In genomic region chr14:54870861-54871260, GRCm38 (mm10) we compare ENCODE assay signal across 10 mouse cellular contexts. TPM values are rescaled to one million over a fixed set of nuclear protein-coding genes. Genes with fewer than 3 reads are reported as not detected.
DNase-seq lines count a peak whose midpoint lies in the region; ATAC-seq and TF ChIP-seq lines count a peak whose summit lies in the region.
"Had no signal": no experiment of that assay in that cellular context is flagged by ENCODE, and none has a peak within 500 bp of the region (broad histone marks: within the 10 kb centered on the region; RNA-seq: fewer than 3 reads in every experiment).

Homez (minus strand) TSS chr14:54870961.

- H3K4me3 ChIP-seq in intestine, embryonic 16.5 days (ENCODE audit: low read length), result no peak within 1 kb of the TSS
- no peak within 1 kb of the TSS for H3K4me3 ChIP-seq in intestine, embryonic 15.5 days (replicated peaks)
- no peak within 1 kb of the TSS for H3K4me3 ChIP-seq in embryonic facial prominence, embryonic 15.5 days (replicated peaks)
- H3K4me3 ChIP-seq: heart, adult 2 months had no signal

- H3K4me2 ChIP-seq in intestine, embryonic 16.5 days (ENCODE audit: low read depth, low read length), result no peak within 1 kb of the TSS
- H3K4me2 ChIP-seq in intestine, embryonic 15.5 days (replicated peaks), result no peak within 1 kb of the TSS
- H3K4me2 ChIP-seq in embryonic facial prominence, embryonic 15.5 days (replicated peaks), result no peak within 1 kb of the TSS

- H3K9ac ChIP-seq in intestine, embryonic 16.5 days (ENCODE audit: low read depth, low read length), result no peak within 1 kb of the TSS
- H3K9ac ChIP-seq in intestine, embryonic 15.5 days, result no peak within 1 kb of the TSS
- H3K9ac ChIP-seq in embryonic facial prominence, embryonic 15.5 days, result no peak within 1 kb of the TSS

- no peak for TF ChIP-seq CTCF in Patski (IDR thresholded peaks at IDR 0.05)

- DNase-seq in Patski (ENCODE audit: low read depth, low spot score), result no peak
- no peak for DNase-seq in left cerebral cortex, postnatal 10 days (ENCODE audit: extremely low spot score in 1 of 2, low spot score in 2 of 2)
- no peak for DNase-seq in urinary bladder, adult 18-20 months (ENCODE audit: low spot score in 2 of 2)
- no peak for DNase-seq in gastrocnemius, adult 18-20 months (ENCODE audit: low spot score)
- DNase-seq in retina, embryonic 14.5 days (ENCODE audit: low spot score), result no peak
- DNase-seq: embryo, embryonic 11 days; heart, adult 2 months had no signal

- no peak within 1 kb of the TSS for H3K27ac ChIP-seq in intestine, embryonic 16.5 days (ENCODE audit: low read length)
- no peak within 1 kb of the TSS for H3K27ac ChIP-seq in intestine, embryonic 15.5 days
- H3K27ac ChIP-seq in embryonic facial prominence, embryonic 15.5 days (replicated peaks), result no peak within 1 kb of the TSS
- H3K27ac ChIP-seq: heart, adult 2 months had no signal

- intact Hi-C loops in left cerebral cortex, postnatal 10 days (cut with DNase I), result no loop called here

- CTCF ChIA-PET in Patski (lab: Charles Lee), result no interaction called here

- no peaks in the 10 kb centered on the region for H3K27me3 ChIP-seq in intestine, embryonic 16.5 days (replicated peaks; ENCODE audit: control insufficient read depth, insufficient read depth, low read length)
- H3K27me3 ChIP-seq in intestine, embryonic 15.5 days (replicated peaks), result no peaks in the 10 kb centered on the region
- H3K27me3 ChIP-seq in Patski, result no peaks in the 10 kb centered on the region
- no peaks in the 10 kb centered on the region for H3K27me3 ChIP-seq in embryonic facial prominence, embryonic 15.5 days

- in situ Hi-C loops in Patski (cut with MboI; ENCODE audit: low pct_unique_long_range_greater_than_20kb), result no loop called here

- no peaks in the 10 kb centered on the region for H3K9me3 ChIP-seq in intestine, embryonic 16.5 days (ENCODE audit: control insufficient read depth, low read length)
- no peaks in the 10 kb centered on the region for H3K9me3 ChIP-seq in intestine, embryonic 15.5 days
- no peaks in the 10 kb centered on the region for H3K9me3 ChIP-seq in embryonic facial prominence, embryonic 15.5 days (replicated peaks)

- ATAC-seq in intestine, embryonic 16.5 days, result no peak
- no peak for ATAC-seq in intestine, embryonic 15.5 days
- ATAC-seq in Patski, result no peak
- ATAC-seq in embryonic facial prominence, embryonic 15.5 days (ENCODE audit: insufficient number of reproducible peaks, low FRiP score, low TSS enrichment, low read depth), result no peak; the same call in 1 of the 2 replicates

- H3K4me1 ChIP-seq in intestine, embryonic 16.5 days (ENCODE audit: control insufficient read depth, insufficient read depth, low read length), result peaks cover 12% of the 10 kb centered on the region
- peaks cover 9% of the 10 kb centered on the region for H3K4me1 ChIP-seq in intestine, embryonic 15.5 days (replicated peaks)
- peaks cover 3% of the 10 kb centered on the region for H3K4me1 ChIP-seq in embryonic facial prominence, embryonic 15.5 days

- 88% methylated on average over 5 of the region's 5 CpGs for WGBS in intestine, embryonic 16.5 days
- WGBS in intestine, embryonic 15.5 days, result 91% methylated on average over 5 of the region's 5 CpGs
- WGBS in embryonic facial prominence, embryonic 15.5 days, result 83% methylated on average over 5 of the region's 5 CpGs

- POLR2A ChIA-PET in Patski (lab: Charles Lee), result no interaction called here

- H3K36me3 ChIP-seq in intestine, embryonic 16.5 days (ENCODE audit: control insufficient read depth, insufficient read depth, low read length), result no peaks in the 10 kb centered on the region
- H3K36me3 ChIP-seq in intestine, embryonic 15.5 days, result no peaks in the 10 kb centered on the region
- H3K36me3 ChIP-seq in embryonic facial prominence, embryonic 15.5 days, result no peaks in the 10 kb centered on the region

RNA-seq across cellular contexts. Expression of gene Homez, which starts in this region (rescaled TPM):
- 6.1 and 10.2 TPM in 2 replicates for polyA plus RNA-seq in intestine, embryonic 16.5 days (2015; fragmentation: Nextera tagmentation; extraction: Ambion mirVana)
- polyA plus RNA-seq in intestine, embryonic 15.5 days (2015; fragmentation: Nextera tagmentation; extraction: Ambion mirVana), result 6.2 and 6.9 TPM in 2 replicates
- 14.5 TPM for polyA plus RNA-seq in Patski (2021)
- polyA plus RNA-seq in embryonic facial prominence, embryonic 15.5 days (2015; fragmentation: Nextera tagmentation; extraction: Ambion mirVana), result 9.7 and 10.1 TPM in 2 replicates
- 10 to 100 TPM; 16.7 to 18.5 TPM for total RNA-seq in left cerebral cortex, postnatal 10 days (2021)
- 1 to 10 TPM; 4.3 to 5.1 TPM for total RNA-seq in gastrocnemius, adult 18-20 months (2021)
